Mouse (Mus musculus): ENCODE measurements around the gene Slc26a10.

GRCm38 (mm10) chr10:127135118-127135836 lies 45.2 kb downstream of the Slc26a10 start:
- TF ChIP-seq POLR2A (IDR thresholded peaks at IDR 0.05; ENCODE audit: insufficient read length, low read depth) (no peak), MYOD1 (IDR thresholded peaks at IDR 0.05; ENCODE audit: control insufficient read depth in 1 of 3, insufficient read length in 2 of 3, low read depth in 2 of 3) (no peak), TCF12 (IDR thresholded peaks at IDR 0.05; ENCODE audit: insufficient read depth, poor library complexity, severe bottlenecking) (no peak), USF1 (IDR thresholded peaks at IDR 0.05; ENCODE audit: low read depth) (no peak), MAX (IDR thresholded peaks at IDR 0.05; ENCODE audit: low read depth) (no peak), POLR2AphosphoS2 (IDR thresholded peaks at IDR 0.05; ENCODE audit: insufficient read length, low read depth) (no peak), SRF (IDR thresholded peaks at IDR 0.05; ENCODE audit: control insufficient read depth, insufficient read length, low read depth) (no peak), CEBPB (IDR thresholded peaks at IDR 0.05; ENCODE audit: insufficient read depth, poor library complexity, severe bottlenecking) (no peak), REST (IDR thresholded peaks at IDR 0.05; ENCODE audit: insufficient read depth, insufficient read length) (no peak), E2F4 (IDR thresholded peaks at IDR 0.05; ENCODE audit: insufficient read depth) (no peak)

Data from myocyte (in vitro differentiated cells).